Mouse (Mus musculus): ENCODE results near the gene Nmnat2.

Gene Nmnat2

GRCm38 (mm10) chr1:153163831-153164230 is 209.0 kb downstream of the Nmnat2 start:
- DNase-seq (ENCODE audit: low read depth, low spot score): no peak

GRCm38 (mm10) chr1:153168293-153168692 is 213.5 kb downstream of the Nmnat2 start:
- DNase-seq (ENCODE audit: low read depth, low spot score): no peak

Data from R1 (cell line).